Mouse (Mus musculus) left cerebral cortex, postnatal 4 days (tissue): Measurements from ENCODE around the gene Mxi1. TPM values are rescaled to one million over a fixed set of nuclear protein-coding genes. Genes with fewer than 3 reads are reported as not detected.

Experiments
- DNase-seq: peaks from one replicate; pipeline ENCODE4 v3.0.0-alpha.2; 2022
- intact Hi-C: fragments of 180-260 bp; cut with DNase I; formaldehyde crosslinking; loops from one replicate; pipeline ENCODE4 v1.15.1; 2025
- total RNA-seq, 2 experiments: library from RNA; stranded (reverse); gene quantifications; 2 replicates each; pipeline ENCODE4 v1.2.3; 2021

The Mxi1 gene
- total RNA-seq, 2 experiments from 2014 or later: 32.5 to 34.7 TPM

DNA sequence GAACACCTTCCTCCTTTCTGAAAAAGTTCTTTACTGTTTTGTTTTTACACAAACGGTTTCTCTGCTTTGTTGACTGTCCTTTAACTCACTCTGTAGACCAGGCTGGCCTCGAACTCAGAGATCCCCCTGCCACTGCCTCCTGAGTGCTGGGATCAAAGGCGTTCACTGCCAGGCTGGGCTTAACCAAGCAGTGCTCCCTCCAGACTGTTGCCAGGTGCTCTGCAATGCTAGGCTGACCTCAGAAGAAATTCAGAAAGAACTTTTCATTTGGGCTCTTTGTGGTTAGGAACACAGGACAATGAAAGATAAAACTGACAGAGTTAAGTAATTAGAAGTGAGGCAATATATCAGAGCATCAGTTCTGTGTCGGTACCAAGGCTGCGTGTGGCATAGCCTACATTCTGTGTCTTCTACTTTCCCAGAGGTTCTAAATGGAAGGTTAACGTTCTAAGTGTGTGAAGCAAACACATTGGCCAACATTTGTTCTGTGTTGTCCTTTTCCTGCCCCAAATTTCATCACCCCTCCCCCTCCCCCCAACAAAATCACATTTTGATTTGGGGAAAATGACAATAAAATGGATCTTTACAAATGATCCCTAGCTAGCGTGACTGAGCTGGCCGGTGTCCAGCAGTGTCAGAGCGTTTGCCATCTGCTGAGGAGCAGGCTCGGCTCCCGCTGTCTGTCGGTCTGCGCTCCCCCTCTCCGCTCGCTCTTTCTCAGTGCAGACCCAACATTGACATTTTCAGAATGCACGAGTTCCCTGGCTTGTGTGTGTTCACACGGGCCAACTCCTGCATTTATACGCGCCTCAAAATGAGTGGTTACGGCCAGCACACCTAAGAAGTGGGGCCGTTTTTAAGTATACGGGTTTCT, 49.1 kb downstream of the Mxi1 start:
- intact Hi-C loops: no loop called here
- DNase-seq: peak; percentile 95

DNA sequence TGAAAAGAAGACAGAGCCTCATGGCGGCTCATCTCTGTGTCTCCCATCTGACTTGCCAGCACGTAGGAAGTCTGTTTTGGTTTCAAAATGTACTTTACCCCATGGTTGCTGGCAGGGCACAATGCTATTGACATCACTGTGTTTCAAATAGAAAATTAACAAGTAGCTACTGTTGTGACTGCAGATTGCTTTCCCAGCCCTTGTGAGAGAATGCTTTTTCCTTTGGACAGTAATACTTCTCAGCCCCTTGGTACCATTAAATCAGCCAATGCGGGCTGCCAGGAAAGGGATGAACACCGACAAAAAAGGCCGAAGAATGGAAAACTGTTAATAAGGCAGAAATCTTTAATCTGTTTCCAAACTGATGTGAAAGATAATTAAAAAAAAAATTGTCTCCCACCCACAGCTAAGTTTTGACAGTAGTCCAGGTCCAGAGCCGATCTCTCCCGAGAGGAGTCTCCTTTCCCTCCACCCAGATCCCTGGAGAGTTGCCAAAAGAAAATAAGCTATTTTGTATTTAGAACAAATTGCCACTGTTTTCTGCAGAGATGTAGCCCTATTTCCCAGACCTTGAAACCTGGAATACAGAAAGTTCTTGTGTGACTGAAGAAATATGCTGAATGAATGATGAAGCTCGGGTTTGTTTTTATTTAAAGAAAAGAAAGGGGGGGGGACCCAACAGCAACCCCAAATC, 50.1 kb downstream of the Mxi1 start:
- DNase-seq: peak; percentile 36
- intact Hi-C loops: no loop called here

DNA sequence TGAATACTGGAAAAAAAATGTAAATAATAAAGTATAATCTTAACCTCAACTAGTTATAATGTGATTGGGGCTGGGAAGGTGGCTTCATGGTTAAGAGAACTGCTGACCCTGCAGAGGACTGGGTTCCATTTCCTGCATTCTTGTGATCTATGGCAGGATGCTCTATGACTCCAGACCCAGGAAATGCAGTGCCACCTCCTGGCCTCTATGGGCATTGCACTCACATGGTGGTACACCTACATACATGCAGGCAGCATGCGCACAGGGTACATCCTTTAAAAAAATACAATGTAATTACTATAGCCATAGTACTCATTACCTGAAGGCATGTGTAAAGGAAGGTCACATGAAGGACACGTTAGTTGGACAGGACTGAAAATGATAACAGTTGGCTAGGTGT, 52.6 kb downstream of the Mxi1 start:
- intact Hi-C loops: no loop called here
- peak; percentile 56 for DNase-seq

DNA sequence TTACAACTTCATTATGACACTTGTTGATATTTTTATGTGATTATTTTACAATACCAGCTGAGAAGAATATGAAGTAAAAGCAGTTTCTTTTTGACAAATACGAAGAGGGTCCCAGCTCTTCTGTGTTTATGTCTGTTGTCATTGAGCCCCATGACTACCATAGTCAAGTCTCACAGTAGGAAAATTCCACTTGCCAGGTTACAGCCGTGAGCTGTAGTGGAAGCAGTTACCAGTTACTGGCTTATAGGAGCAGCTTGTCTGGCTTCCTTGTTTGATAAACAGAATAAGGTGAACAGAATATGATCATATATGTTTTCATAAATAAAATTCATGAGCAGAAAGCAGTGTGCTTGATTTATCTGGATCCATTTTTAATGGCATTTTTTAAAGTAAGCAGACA, 54.2 kb downstream of the Mxi1 start:
- DNase-seq: no peak
- intact Hi-C loops: no loop called here

DNA sequence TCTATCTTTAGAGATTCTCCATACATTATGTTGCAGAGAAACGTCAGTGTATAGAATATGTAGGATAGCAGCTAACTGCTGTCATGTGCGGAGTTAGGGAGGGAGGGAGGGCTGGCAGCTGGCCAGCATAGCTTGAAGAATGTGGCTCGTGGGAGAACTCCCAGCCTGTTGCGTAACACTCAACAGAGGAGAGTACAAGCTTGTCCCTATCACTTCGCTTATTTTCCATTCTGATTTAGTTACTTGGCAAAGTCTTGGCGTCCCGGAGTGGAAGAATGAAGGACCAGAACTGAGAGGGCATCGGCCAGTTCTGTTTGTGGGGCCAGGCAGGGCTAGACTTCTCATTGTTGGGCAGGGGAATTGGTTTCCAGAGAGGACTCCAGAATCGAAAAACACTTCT, 54.6 kb downstream of the Mxi1 start:
- DNase-seq: peak; percentile 60
- intact Hi-C loops: loop anchor here (5.0 kb wide), 2 partner anchors 53 to 118 kb away; partner anchors contain the start of gene Mxi1

DNA sequence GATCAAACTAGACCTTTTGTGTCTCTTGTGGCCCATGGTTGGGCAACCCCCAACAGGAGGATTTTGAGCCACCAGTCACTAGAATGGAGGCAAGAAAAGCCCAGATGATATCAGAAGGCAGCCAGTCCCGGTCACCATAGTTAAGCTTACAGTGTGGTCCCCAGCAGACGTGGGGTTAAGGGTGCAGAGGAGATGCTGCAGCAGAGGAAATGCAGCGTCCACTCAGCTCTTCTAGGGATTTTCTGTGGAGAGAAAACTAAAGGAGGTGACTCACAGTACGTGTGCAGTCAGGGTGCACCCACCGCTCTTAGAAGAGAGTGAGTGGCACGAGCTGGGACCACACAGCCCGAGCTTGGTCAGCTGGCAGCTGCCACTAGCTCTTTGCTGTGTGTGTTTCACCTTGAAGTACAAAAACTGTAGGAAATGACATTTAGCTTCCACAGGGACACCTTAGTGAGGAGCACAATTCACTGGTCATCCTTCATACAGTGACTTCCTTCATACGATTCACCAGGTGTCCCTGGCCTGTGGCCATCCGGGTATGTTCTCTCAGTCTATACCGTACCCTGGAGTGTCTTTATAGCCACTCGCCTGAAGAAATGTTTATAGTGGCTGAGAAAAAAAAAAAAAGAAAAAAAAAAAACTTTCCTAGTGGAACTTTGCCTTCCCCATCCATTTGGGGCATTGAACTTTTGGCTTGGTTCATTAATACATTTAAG, 55.9 kb downstream of the Mxi1 start:
- no peak for DNase-seq
- intact Hi-C loops: loop anchor here (5.0 kb wide), 2 partner anchors 54 to 119 kb away; partner anchors contain the start of gene Mxi1

DNA sequence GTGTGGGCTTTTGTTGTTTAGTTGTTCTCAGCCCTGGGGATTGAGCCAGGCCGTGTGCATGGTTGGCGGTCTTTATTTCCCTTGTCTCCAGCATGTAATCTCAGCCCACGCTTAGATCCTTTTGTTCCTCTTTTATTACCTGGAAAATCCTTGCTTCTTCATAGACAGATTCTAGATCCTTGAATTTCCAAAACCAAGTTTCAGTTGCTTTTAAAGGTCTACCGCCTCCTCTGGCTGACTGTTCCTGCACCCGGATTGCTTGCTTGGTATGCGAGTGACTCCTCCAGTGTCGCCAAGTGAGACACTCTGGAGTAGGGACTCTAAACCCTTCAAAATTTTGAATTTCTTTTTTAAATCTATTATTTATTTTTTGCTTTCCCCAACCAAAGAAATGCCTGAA, 56.6 kb downstream of the Mxi1 start:
- intact Hi-C loops: loop anchor here (5.0 kb wide), 2 partner anchors 55 to 120 kb away; partner anchors contain the start of gene Mxi1
- DNase-seq: no peak

DNA sequence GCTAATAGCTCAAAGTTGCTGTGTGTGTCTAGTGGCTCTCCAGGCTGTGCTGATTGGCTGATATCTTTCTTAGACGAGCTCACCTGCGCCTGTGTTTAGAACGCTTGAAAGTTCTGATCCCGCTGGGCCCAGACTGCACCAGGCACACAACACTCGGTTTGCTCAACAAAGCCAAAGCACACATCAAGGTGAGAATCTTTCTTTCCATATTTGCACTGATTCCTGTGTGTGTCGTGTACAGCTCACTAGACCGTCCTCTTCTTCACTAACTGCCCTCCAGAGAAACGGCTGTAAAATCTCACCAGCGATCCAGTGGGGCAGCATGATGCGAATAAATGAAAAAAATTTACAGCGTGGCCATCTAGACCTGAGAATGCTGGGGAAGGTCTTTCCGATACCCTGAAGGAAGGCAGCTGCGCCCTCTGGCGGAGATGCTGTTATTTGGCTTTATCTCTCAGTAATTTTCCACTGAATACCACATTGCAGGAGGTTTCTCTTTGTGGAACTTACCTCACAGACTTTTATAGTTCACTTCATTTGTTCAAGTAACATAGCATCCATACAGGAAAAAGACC, 59.2 kb downstream of the Mxi1 start:
- peak; percentile 89 for DNase-seq
- intact Hi-C loops: loop anchor here (5.0 to 10.0 kb wide), 3 partner anchors 57 to 365 kb away; partner anchors contain the start of gene Mxi1

DNA sequence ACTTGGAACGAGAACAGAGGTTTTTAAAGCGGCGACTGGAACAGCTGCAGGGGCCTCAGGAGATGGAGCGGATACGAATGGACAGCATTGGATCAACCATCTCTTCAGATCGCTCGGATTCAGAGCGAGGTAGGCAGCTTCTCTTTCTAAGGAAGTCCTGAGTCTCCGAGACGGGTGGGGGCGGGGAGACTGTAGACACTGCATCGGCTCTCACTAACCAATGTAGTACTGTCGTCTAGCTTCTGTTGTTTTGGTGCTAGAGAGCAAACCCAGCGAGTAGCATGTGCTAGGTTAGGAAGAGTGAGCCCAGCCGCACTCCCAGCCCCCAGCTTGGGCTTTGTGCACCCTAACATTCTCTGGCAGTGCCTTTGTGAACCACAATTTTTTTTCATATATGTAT, 59.9 kb downstream of the Mxi1 start:
- no peak for DNase-seq
- intact Hi-C loops: loop anchor here (10.0 kb wide), 1 partner anchor 365 kb away; no protein-coding TSS in a partner anchor

DNA sequence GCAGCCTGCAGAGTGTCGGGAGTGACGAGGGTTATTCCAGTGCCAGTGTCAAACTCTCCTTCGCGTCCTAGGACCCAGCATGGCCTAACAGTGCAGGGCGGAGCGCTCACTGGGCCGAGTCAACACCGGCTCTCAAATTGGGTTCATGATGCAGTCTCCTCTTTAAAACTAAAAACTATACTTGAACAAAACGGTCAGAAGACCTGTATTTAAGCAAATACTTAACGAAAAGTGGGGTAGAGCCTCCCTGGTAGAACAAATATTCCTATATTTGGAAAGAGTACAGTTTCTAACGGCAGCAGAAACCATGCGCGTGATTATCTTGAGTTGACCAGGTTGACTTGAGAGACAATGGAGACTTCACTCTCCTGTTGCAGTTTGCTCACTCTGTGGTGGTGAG, 61.3 kb downstream of the Mxi1 start, which contains the start of gene Gm10197:
TSS of gene Gm10197 (minus strand) at position 101 of the 400 bp plus-strand sequence.
- intact Hi-C loops: loop anchor here (10.0 kb wide), 1 partner anchor 367 kb away; no protein-coding TSS in a partner anchor
- DNase-seq: no peak

DNA sequence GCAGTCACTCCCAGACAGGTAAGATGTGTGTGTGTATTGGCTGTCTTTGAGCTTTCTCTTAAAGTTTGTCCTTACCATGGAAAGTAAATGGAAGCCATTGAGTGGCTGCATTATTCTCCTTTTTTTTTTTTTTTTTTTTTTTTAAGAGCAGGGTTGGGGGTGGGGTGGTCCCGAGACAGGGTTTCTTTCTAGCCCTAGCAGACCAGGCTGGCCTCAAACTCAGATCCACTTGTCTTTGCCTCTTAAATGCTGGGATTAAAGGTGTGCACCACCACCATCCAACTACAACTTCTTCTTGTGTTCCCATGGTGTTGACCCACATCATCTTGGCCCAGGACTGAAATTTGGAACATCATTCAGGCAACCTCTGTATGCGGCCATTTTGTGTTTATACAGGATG, 63.3 kb downstream of the Mxi1 start:
- no peak for DNase-seq
- intact Hi-C loops: loop anchor here (10.0 kb wide), 1 partner anchor 369 kb away; no protein-coding TSS in a partner anchor

DNA sequence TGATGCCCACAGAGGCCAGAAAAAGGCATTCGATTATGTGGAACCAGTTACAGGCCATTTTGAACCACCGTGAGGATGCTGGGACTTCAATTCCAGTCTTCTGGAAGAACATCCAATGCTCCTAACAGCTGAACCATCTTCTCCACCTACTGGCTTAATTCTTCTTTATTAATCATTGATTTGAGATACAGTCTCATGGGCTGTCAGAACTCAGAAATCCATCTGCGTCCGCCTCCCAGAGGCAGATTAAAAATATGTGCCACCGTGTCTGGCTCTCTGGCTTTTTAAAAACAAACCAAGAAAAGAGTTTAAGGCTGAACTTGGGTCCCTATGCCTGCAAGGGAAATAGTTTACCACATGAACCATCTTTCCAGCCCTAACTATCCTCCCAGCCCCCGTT, 65.0 kb downstream of the Mxi1 start:
- intact Hi-C loops: loop anchor here (10.0 kb wide), 1 partner anchor 370 kb away; no protein-coding TSS in a partner anchor

DNA sequence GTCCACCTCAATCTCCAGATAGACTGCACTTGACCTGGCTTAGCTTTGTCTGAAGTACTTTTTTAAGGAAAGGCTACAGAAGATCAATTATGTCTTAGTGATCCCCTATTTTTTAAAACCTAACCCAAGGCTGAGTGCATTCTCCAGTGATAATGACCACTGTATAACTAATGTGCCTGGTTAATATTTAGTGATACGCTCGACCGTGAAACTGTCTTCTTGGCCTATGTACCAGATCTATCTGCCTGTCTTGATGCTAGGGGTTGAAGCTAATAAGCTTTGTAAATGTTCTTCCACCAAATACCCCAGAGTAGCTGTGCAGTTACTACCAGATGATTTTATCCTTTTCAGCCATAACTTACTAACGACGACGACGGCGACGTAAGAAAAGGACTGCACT, 65.5 kb downstream of the Mxi1 start:
- no peak for DNase-seq
- intact Hi-C loops: loop anchor here (10.0 kb wide), 1 partner anchor 371 kb away; no protein-coding TSS in a partner anchor

More for the DNA sequence above, 65.0 kb downstream of the Mxi1 start:
- no peak for DNase-seq

DNA sequence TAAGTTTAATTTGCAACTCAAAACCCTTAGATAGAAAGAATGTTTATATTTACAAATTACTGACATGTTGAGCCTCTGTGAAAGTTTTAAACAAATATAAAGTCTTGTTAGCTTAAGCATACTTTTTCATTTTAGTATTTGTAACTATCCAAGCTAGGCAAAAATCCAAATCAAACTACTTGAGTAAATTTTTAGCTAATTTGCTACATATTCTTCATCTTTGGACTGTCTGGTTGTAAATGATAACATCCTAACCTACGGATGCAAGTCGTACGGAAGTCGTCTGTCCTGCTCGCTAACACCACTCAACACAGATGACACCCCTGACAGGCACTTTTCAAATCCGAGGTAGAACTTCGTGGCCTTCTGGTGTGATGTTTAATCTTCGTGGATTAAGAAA, 67.3 kb downstream of the Mxi1 start:
- no peak for DNase-seq
- intact Hi-C loops: loop anchor here (10.0 kb wide), 1 partner anchor 373 kb away; no protein-coding TSS in a partner anchor

DNA sequence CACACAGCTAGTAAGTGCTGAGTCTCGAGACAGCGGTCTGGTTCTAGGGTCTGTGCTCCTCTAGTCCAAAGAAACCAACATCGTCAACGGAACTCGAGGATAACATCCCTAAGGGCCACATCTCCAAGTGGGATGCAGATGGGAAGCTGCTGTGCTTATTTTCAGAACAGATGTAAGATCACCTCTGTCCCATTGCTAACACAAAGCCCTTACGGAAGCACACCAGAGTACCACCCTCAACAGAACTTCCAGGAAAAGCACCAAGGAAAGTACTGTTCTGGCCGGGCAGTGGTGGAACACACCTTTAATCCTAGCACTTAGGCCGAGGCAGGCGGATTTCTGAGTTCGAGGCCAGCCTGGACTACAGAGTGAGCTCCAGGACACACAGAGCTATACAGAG, 68.1 kb downstream of the Mxi1 start:
- intact Hi-C loops: loop anchor here (10.0 kb wide), 1 partner anchor 374 kb away; no protein-coding TSS in a partner anchor
- DNase-seq: no peak

DNA sequence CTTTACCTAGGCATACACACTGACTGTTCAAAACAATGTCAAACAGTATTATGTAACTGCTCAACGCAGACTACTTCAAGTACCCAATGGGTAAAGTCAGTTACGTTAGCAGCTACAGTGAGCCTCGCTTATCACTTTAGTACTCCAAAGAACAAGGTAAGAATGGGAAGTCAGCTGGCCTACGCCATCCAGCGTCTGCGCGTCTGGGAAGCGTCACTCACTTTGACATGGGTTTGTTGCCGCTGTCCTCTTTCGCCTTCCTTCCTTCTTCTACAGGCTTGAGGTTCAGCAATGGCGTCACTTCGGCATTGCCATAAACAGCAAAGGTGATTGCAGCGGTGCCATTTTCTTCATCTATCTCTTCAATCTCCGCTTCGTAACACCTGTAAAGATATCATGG, 73.0 kb downstream of the Mxi1 start:
- intact Hi-C loops: no loop called here
- DNase-seq: no peak

DNA sequence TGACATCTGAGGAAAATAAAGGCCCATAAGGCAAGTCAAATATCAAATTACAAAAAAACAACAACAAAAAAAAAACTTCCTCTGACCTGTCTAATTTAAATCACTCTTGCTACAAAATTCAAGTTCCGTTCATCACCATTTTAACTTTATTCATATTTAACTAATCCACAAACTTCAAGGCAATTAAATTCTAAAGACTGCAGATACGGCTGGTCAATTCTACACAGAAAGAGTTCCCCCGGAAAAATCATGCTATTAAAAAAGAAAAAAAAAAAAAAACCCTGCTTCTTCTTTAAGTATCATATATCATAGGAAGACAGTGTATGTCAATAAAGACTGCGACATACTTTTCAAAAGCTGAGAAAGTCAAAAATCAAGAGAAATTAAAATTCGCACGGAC, 79.1 kb downstream of the Mxi1 start:
- intact Hi-C loops: no loop called here
- DNase-seq: no peak

DNA sequence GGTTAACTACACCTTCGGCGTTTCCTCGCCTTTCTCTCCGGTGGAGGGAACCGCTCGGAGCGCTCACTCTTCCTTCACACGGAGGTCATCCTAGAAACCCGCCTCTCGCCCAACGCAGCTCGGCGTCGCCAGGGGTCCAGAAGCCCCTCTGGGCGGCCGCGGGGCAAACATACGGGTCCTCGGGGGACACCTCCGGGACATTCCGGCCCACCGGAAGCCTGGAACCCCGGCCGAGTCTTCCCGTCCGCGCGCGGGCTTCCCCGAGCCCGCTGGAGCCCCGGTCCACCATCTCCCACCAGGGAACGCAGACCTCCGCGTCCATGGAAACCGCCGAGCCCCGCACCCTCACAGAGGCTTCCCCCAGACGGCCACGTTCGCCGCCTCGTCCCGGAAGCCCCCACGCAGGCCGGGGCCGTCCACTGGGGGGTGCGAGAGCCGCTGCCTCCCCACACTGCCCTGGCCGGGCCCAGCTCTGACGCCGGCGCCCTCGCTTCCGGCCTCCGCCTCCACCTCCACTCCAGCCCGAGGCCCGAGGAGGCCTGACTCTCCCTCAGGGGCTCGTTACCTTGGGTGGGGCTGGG, 79.6 kb downstream of the Mxi1 start:
- intact Hi-C loops: loop anchor here (10.0 kb wide), 1 partner anchor 245 kb away; no protein-coding TSS in a partner anchor
- DNase-seq: no peak

DNA sequence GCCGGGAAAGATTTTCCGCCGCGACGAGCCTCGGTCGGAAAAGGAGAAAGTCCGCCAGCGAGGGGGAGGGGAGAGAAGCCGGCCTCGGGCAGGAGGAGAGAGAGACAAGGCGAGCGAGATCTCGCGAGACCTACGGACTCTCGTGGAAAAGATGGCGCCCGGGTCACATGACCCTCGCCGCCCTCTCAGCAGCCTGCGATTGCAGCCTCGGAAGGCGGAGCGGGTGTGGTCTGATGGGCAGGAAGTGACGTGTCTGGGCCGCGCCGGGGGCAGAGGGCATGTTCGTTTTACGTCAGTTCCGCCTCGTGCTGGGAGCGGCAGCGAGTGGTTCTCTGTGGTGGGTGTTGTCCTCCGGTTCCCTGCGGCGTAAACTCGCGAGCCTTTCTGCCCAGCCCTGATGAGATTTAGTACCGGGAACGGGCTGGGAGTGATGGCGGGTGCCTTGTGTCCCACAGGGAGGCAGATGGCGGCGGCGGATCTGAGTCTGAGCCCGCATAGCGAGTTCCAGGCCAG, 80.2 kb downstream of the Mxi1 start, which contains the start of gene Smndc1:
TSS of gene Smndc1 (minus strand) at position 84 of the 513 bp plus-strand sequence.
- peak; percentile 100 for DNase-seq
- intact Hi-C loops: loop anchor here (10.0 kb wide), 1 partner anchor 244 kb away; no protein-coding TSS in a partner anchor
